Mouse (Mus musculus) fibroblast of lung, adult 2 months (primary cell): Measurements from ENCODE around the gene Ccl25.
"Not testable (repeated sequence)": the region's sequence is repeated elsewhere in the genome, so short reads cannot be mapped to it uniquely, and the experiment has no call there.

Source experiments
- DNase-seq: peaks from one replicate; pipeline ENCODE4 v3.0.0-alpha.2; 2011; ENCODE audit warnings: low read depth

Ccl25 gene

GRCm38 (mm10) chr8:4340207-4340606, 15.2 kb downstream of the Ccl25 start:
- no peak for DNase-seq

- DNase-seq = no peak
Measured at GRCm38 (mm10) chr8:4347661-4348060, 22.7 kb downstream of the Ccl25 start.

- DNase-seq = no peak
Measured at GRCm38 (mm10) chr8:4348275-4348674, 23.3 kb downstream of the Ccl25 start.

GRCm38 (mm10) chr8:4349335-4349734, 24.3 kb downstream of the Ccl25 start:
- DNase-seq = no peak

- no peak for DNase-seq
Measured at GRCm38 (mm10) chr8:4350618-4351017, 25.6 kb downstream of the Ccl25 start.

GRCm38 (mm10) chr8:4352562-4352961, 27.6 kb downstream of the Ccl25 start:
- DNase-seq = not testable (repeated sequence)

- no peak for DNase-seq
Measured at GRCm38 (mm10) chr8:4353741-4354140, 28.7 kb downstream of the Ccl25 start.

GRCm38 (mm10) chr8:4354516-4354915, 29.5 kb downstream of the Ccl25 start:
- DNase-seq = no peak

- no peak for DNase-seq
Measured at GRCm38 (mm10) chr8:4355455-4355854, 30.4 kb downstream of the Ccl25 start.

- no peak for DNase-seq
Measured at GRCm38 (mm10) chr8:4359362-4359761, 34.4 kb downstream of the Ccl25 start.

- DNase-seq = no peak
Measured at GRCm38 (mm10) chr8:4360922-4361321, 35.9 kb downstream of the Ccl25 start.

GRCm38 (mm10) chr8:4366189-4366588, 41.2 kb downstream of the Ccl25 start:
- no peak for DNase-seq

GRCm38 (mm10) chr8:4367808-4368207, 42.8 kb downstream of the Ccl25 start:
- no peak for DNase-seq

GRCm38 (mm10) chr8:4368470-4368869, 43.5 kb downstream of the Ccl25 start:
- DNase-seq = no peak

- DNase-seq = no peak
Measured at GRCm38 (mm10) chr8:4370078-4370477, 45.1 kb downstream of the Ccl25 start.

- DNase-seq = no peak
Measured at GRCm38 (mm10) chr8:4372657-4373056, 47.6 kb downstream of the Ccl25 start.

- no peak for DNase-seq
Measured at GRCm38 (mm10) chr8:4401442-4401841, 76.4 kb downstream of the Ccl25 start.

- DNase-seq = no peak
Measured at GRCm38 (mm10) chr8:4403960-4404879, 79.2 kb downstream of the Ccl25 start.

GRCm38 (mm10) chr8:4404880-4405261, 79.9 kb downstream of the Ccl25 start:
- no peak for DNase-seq

- DNase-seq = not testable (repeated sequence)
Measured at GRCm38 (mm10) chr8:4408425-4408824, 83.4 kb downstream of the Ccl25 start.
